33 mouse cellular contexts compared by ENCODE assay signal in genomic region chr3:95213609-95213975, GRCm38 (mm10). TPM values are rescaled to one million over a fixed set of nuclear protein-coding genes. Genes with fewer than 3 reads are reported as not detected.
DNase-seq lines count a peak whose midpoint lies in the region; ATAC-seq and TF ChIP-seq lines count a peak whose summit lies in the region.
"Had no signal": no experiment of that assay in that cellular context is flagged by ENCODE, and none has a peak within 500 bp of the region (broad histone marks: within the 10 kb centered on the region; RNA-seq: fewer than 3 reads in every experiment).

No protein-coding gene starts in this region.

- H3K4me3 ChIP-seq in midbrain, embryonic 11.5 days (ENCODE audit: low read depth, low read length): no peak overlapping the region
- H3K4me3 ChIP-seq in midbrain, embryonic 16.5 days (ENCODE audit: low read depth, low read length): no peak overlapping the region
- no peak overlapping the region for H3K4me3 ChIP-seq in liver, embryonic 13.5 days (replicated peaks)
- no peak overlapping the region for H3K4me3 ChIP-seq in liver, embryonic 16.5 days (ENCODE audit: low read depth, low read length)
- no peak overlapping the region for H3K4me3 ChIP-seq in hindbrain, postnatal 0 days (ENCODE audit: low read length)
- H3K4me3 ChIP-seq: embryonic facial prominence, embryonic 10.5 days; embryonic facial prominence, embryonic 13.5 days; erythroblast, embryonic 14.5 days; forebrain, embryonic 12.5 days; forebrain, embryonic 15.5 days; heart, adult 2 months; heart, embryonic 10.5 days; heart, embryonic 13.5 days; hindbrain, embryonic 12.5 days; hindbrain, embryonic 15.5 days had no signal

- intact Hi-C loops in gastrocnemius, postnatal 14 days (cut with DNase I; ENCODE audit: low total_unique reads): no loop called here

- peak; percentile 54 for DNase-seq in midbrain, embryonic 11.5 days (ENCODE audit: low spot score, missing footprints)
- no peak for DNase-seq in liver, embryonic 13.5 days
- DNase-seq in urinary bladder, postnatal 4 days (ENCODE audit: low spot score in 2 of 2): no peak
- DNase-seq in hindbrain, postnatal 0 days (ENCODE audit: low spot score): no peak
- DNase-seq in gastrocnemius, postnatal 14 days: no peak
- DNase-seq: adrenal gland, adult 2 months; adrenal gland, postnatal 14 days; B cell, adult 2 months; cerebellum, adult 11-12 months; cerebellum, adult 8-10 months; cerebellum, postnatal 10 days; cerebellum, postnatal 36 days; embryo, embryonic 11 days; gastrocnemius, postnatal 36 days; heart, adult 2 months; heart, postnatal 14 days; heart, postnatal 4 days had no signal

- H3K9me3 ChIP-seq in midbrain, embryonic 11.5 days (ENCODE audit: control insufficient read depth, low read length): no peaks in the 10 kb centered on the region
- H3K9me3 ChIP-seq in midbrain, embryonic 16.5 days (replicated peaks; ENCODE audit: control insufficient read depth, low read length, poor library complexity, severe bottlenecking): no peaks in the 10 kb centered on the region
- H3K9me3 ChIP-seq in liver, embryonic 13.5 days (replicated peaks): no peaks in the 10 kb centered on the region
- no peaks in the 10 kb centered on the region for H3K9me3 ChIP-seq in liver, embryonic 16.5 days (replicated peaks; ENCODE audit: control insufficient read depth, low read length)
- no peaks in the 10 kb centered on the region for H3K9me3 ChIP-seq in hindbrain, postnatal 0 days (ENCODE audit: low read length)
- H3K9me3 ChIP-seq: embryonic facial prominence, embryonic 10.5 days; embryonic facial prominence, embryonic 13.5 days; forebrain, embryonic 12.5 days; forebrain, embryonic 15.5 days; G1E; heart, embryonic 10.5 days; heart, embryonic 13.5 days; hindbrain, embryonic 12.5 days; hindbrain, embryonic 15.5 days had no signal

- no peak overlapping the region for H3K9ac ChIP-seq in midbrain, embryonic 11.5 days (ENCODE audit: low read length)
- no peak overlapping the region for H3K9ac ChIP-seq in midbrain, embryonic 16.5 days (ENCODE audit: low read depth, low read length)
- no peak overlapping the region for H3K9ac ChIP-seq in liver, embryonic 13.5 days
- H3K9ac ChIP-seq in liver, embryonic 16.5 days (ENCODE audit: low read depth, low read length): no peak overlapping the region
- no peak overlapping the region for H3K9ac ChIP-seq in hindbrain, postnatal 0 days (replicated peaks; ENCODE audit: low read length)
- H3K9ac ChIP-seq: embryonic facial prominence, embryonic 13.5 days; forebrain, embryonic 12.5 days; forebrain, embryonic 15.5 days; heart, embryonic 13.5 days; hindbrain, embryonic 12.5 days; hindbrain, embryonic 15.5 days had no signal

- H3K4me1 ChIP-seq in midbrain, embryonic 11.5 days (ENCODE audit: control insufficient read depth, insufficient read depth, low read length): peaks cover 7% of the 10 kb centered on the region
- peaks cover 13% of the 10 kb centered on the region for H3K4me1 ChIP-seq in midbrain, embryonic 16.5 days (ENCODE audit: control insufficient read depth, insufficient read depth, low read length)
- peaks cover 39% of the 10 kb centered on the region for H3K4me1 ChIP-seq in liver, embryonic 13.5 days (replicated peaks)
- H3K4me1 ChIP-seq in liver, embryonic 16.5 days (ENCODE audit: control insufficient read depth, low read depth, low read length): peaks cover 22% of the 10 kb centered on the region
- peaks cover 5% of the 10 kb centered on the region; the same call in 1 of the 2 replicates for H3K4me1 ChIP-seq in hindbrain, postnatal 0 days (ENCODE audit: insufficient read depth, low read length)

- no peaks in the 10 kb centered on the region for H3K27me3 ChIP-seq in midbrain, embryonic 11.5 days (ENCODE audit: control insufficient read depth, insufficient read depth, low read length)
- no peaks in the 10 kb centered on the region for H3K27me3 ChIP-seq in midbrain, embryonic 16.5 days (ENCODE audit: control insufficient read depth, insufficient read depth, low read depth, low read length)
- H3K27me3 ChIP-seq in liver, embryonic 13.5 days: no peaks in the 10 kb centered on the region
- no peaks in the 10 kb centered on the region for H3K27me3 ChIP-seq in liver, embryonic 16.5 days (ENCODE audit: control insufficient read depth, insufficient read depth, low read depth, low read length)
- no peaks in the 10 kb centered on the region for H3K27me3 ChIP-seq in hindbrain, postnatal 0 days (ENCODE audit: insufficient read depth, low read length)
- H3K27me3 ChIP-seq: CH12.LX; embryonic facial prominence, embryonic 13.5 days; forebrain, embryonic 12.5 days; forebrain, embryonic 15.5 days; heart, embryonic 13.5 days; hindbrain, embryonic 12.5 days; hindbrain, embryonic 15.5 days; Patski had no signal

- no peak for ATAC-seq in midbrain, embryonic 11.5 days (ENCODE audit: low FRiP score)
- no peak for ATAC-seq in midbrain, embryonic 16.5 days
- no peak for ATAC-seq in liver, embryonic 13.5 days (ENCODE audit: low read depth)
- ATAC-seq in liver, embryonic 16.5 days (ENCODE audit: low read depth): peak; percentile 6; the same call in 1 of the 2 replicates
- no peak for ATAC-seq in hindbrain, postnatal 0 days
- ATAC-seq: forebrain, embryonic 15.5 days; Patski had no signal

- H3K36me3 ChIP-seq in midbrain, embryonic 11.5 days (ENCODE audit: control insufficient read depth, insufficient read depth, low read length): no peaks in the 10 kb centered on the region
- H3K36me3 ChIP-seq in midbrain, embryonic 16.5 days (ENCODE audit: control insufficient read depth, insufficient read depth, low read length): peaks cover 5% of the 10 kb centered on the region; the same call in 1 of the 2 replicates
- H3K36me3 ChIP-seq in liver, embryonic 13.5 days: peaks cover 71% of the 10 kb centered on the region
- peaks cover 14% of the 10 kb centered on the region for H3K36me3 ChIP-seq in liver, embryonic 16.5 days (ENCODE audit: control insufficient read depth, insufficient read depth)
- peaks cover 7% of the 10 kb centered on the region for H3K36me3 ChIP-seq in hindbrain, postnatal 0 days (ENCODE audit: insufficient read depth, low read length)

- no peak for TF ChIP-seq CTCF in hindbrain, postnatal 0 days (IDR thresholded peaks at IDR 0.05; ENCODE audit: low read depth)

- 93% methylated on average over 1 of the region's 1 CpGs for WGBS in midbrain, embryonic 11.5 days
- WGBS in midbrain, embryonic 16.5 days: 97% methylated on average over 1 of the region's 1 CpGs
- WGBS in liver, embryonic 13.5 days (ENCODE audit: insufficient replicate concordance): 82% methylated on average over 1 of the region's 1 CpGs
- WGBS in liver, embryonic 16.5 days (ENCODE audit: insufficient replicate concordance): 70% methylated on average over 1 of the region's 1 CpGs
- 100% methylated on average over 1 of the region's 1 CpGs for WGBS in hindbrain, postnatal 0 days

- no peak overlapping the region for H3K4me2 ChIP-seq in midbrain, embryonic 11.5 days
- no peak overlapping the region for H3K4me2 ChIP-seq in midbrain, embryonic 16.5 days (ENCODE audit: low read length)
- H3K4me2 ChIP-seq in liver, embryonic 13.5 days: no peak overlapping the region
- H3K4me2 ChIP-seq in liver, embryonic 16.5 days (ENCODE audit: low read depth, low read length): no peak overlapping the region
- H3K4me2 ChIP-seq in hindbrain, postnatal 0 days (ENCODE audit: low read depth, low read length): no peak overlapping the region
- H3K4me2 ChIP-seq: embryonic facial prominence, embryonic 13.5 days; forebrain, embryonic 12.5 days; forebrain, embryonic 15.5 days; heart, embryonic 13.5 days; hindbrain, embryonic 12.5 days; hindbrain, embryonic 15.5 days had no signal

- no peak overlapping the region for H3K27ac ChIP-seq in midbrain, embryonic 11.5 days (ENCODE audit: low read depth, low read length)
- H3K27ac ChIP-seq in midbrain, embryonic 16.5 days (ENCODE audit: low read length): no peak overlapping the region
- 0 out of 2 replicates have a peak overlapping the region, but pooled peaks have one; percentile 18 for H3K27ac ChIP-seq in liver, embryonic 13.5 days
- peak overlapping the region; percentile 77 for H3K27ac ChIP-seq in liver, embryonic 16.5 days (ENCODE audit: low read length)
- no peak overlapping the region for H3K27ac ChIP-seq in hindbrain, postnatal 0 days
- H3K27ac ChIP-seq: embryonic facial prominence, embryonic 10.5 days; embryonic facial prominence, embryonic 13.5 days; forebrain, embryonic 12.5 days; forebrain, embryonic 15.5 days; heart, adult 2 months; heart, embryonic 10.5 days; heart, embryonic 13.5 days; hindbrain, embryonic 12.5 days; hindbrain, embryonic 15.5 days had no signal

RNA-seq across cellular contexts. Expression of gene Gabpb2, which starts 4.1 kb away (rescaled TPM):
- 6.0 and 6.9 TPM in 2 replicates for polyA plus RNA-seq in midbrain, embryonic 11.5 days (2014; fragmentation: Nextera tagmentation; extraction: Ambion mirVana)
- 2.4 and 3.0 TPM in 2 replicates for polyA plus RNA-seq in midbrain, embryonic 16.5 days (2015; fragmentation: Nextera tagmentation; extraction: Ambion mirVana)
- 6.9 and 7.7 TPM in 2 replicates for polyA plus RNA-seq in liver, embryonic 13.5 days (2015; fragmentation: Nextera tagmentation; extraction: Ambion mirVana)
- polyA plus RNA-seq in liver, embryonic 16.5 days (2015; fragmentation: Nextera tagmentation; extraction: Ambion mirVana): 6.6 and 7.0 TPM in 2 replicates
- 8.6 and 9.2 TPM in 2 replicates for total RNA-seq in hindbrain, postnatal 0 days (2014; rRNA removed)
- polyA plus RNA-seq in hindbrain, postnatal 0 days (2015; fragmentation: Nextera tagmentation; extraction: Ambion mirVana): 2.6 and 2.9 TPM in 2 replicates
- 1 to 10 TPM; 7.3 to 8.1 TPM for total RNA-seq in gastrocnemius, postnatal 14 days (2021)

RNA-seq across cellular contexts. Expression of gene Cdc42se1, which starts 14.9 kb away (rescaled TPM):
- 105 and 106 TPM in 2 replicates for polyA plus RNA-seq in midbrain, embryonic 11.5 days (2014; fragmentation: Nextera tagmentation; extraction: Ambion mirVana)
- 46.6 and 50.9 TPM in 2 replicates for polyA plus RNA-seq in midbrain, embryonic 16.5 days (2015; fragmentation: Nextera tagmentation; extraction: Ambion mirVana)
- polyA plus RNA-seq in liver, embryonic 13.5 days (2015; fragmentation: Nextera tagmentation; extraction: Ambion mirVana): 43.9 and 50.1 TPM in 2 replicates
- 36.4 and 37.3 TPM in 2 replicates for polyA plus RNA-seq in liver, embryonic 16.5 days (2015; fragmentation: Nextera tagmentation; extraction: Ambion mirVana)
- 60.4 and 62.4 TPM in 2 replicates for total RNA-seq in hindbrain, postnatal 0 days (2014; rRNA removed)
- 54.0 and 56.4 TPM in 2 replicates for polyA plus RNA-seq in hindbrain, postnatal 0 days (2015; fragmentation: Nextera tagmentation; extraction: Ambion mirVana)
- 10 to 100 TPM; 18.8 to 24.5 TPM for total RNA-seq in gastrocnemius, postnatal 14 days (2021)

RNA-seq across cellular contexts. Expression of gene Mllt11, which starts 18.4 kb away (rescaled TPM):
- 124 and 144 TPM in 2 replicates for polyA plus RNA-seq in midbrain, embryonic 11.5 days (2014; fragmentation: Nextera tagmentation; extraction: Ambion mirVana)
- polyA plus RNA-seq in midbrain, embryonic 16.5 days (2015; fragmentation: Nextera tagmentation; extraction: Ambion mirVana): 336 and 438 TPM in 2 replicates
- polyA plus RNA-seq in liver, embryonic 13.5 days (2015; fragmentation: Nextera tagmentation; extraction: Ambion mirVana): 2.8 and 3.5 TPM in 2 replicates
- polyA plus RNA-seq in liver, embryonic 16.5 days (2015; fragmentation: Nextera tagmentation; extraction: Ambion mirVana): 1.8 and 2.0 TPM in 2 replicates
- total RNA-seq in hindbrain, postnatal 0 days (2014; rRNA removed): 347 and 357 TPM in 2 replicates
- 446 and 473 TPM in 2 replicates for polyA plus RNA-seq in hindbrain, postnatal 0 days (2015; fragmentation: Nextera tagmentation; extraction: Ambion mirVana)
- total RNA-seq in gastrocnemius, postnatal 14 days (2021): 10 to 100 TPM; 41.2 to 43.5 TPM

RNA-seq across cellular contexts. Expression of gene Gm128, which starts 27.8 kb away (rescaled TPM):
- 0.18 and 0.48 TPM in 2 replicates for polyA plus RNA-seq in midbrain, embryonic 11.5 days (2014; fragmentation: Nextera tagmentation; extraction: Ambion mirVana)
- 0.21 and 0.24 TPM in 2 replicates for polyA plus RNA-seq in midbrain, embryonic 16.5 days (2015; fragmentation: Nextera tagmentation; extraction: Ambion mirVana)
- 0.16 and 0.21 TPM in 2 replicates for polyA plus RNA-seq in liver, embryonic 13.5 days (2015; fragmentation: Nextera tagmentation; extraction: Ambion mirVana)
- polyA plus RNA-seq in liver, embryonic 16.5 days (2015; fragmentation: Nextera tagmentation; extraction: Ambion mirVana): 0.07 TPM in 2 replicates
- total RNA-seq in hindbrain, postnatal 0 days (2014; rRNA removed): 0.14 and 1.4 TPM in 2 replicates
- polyA plus RNA-seq in hindbrain, postnatal 0 days (2015; fragmentation: Nextera tagmentation; extraction: Ambion mirVana): 0.49 and 0.61 TPM in 2 replicates
- under 1 TPM in 1 of 2 experiments, not detected in 1; 0.16 TPM for total RNA-seq in gastrocnemius, postnatal 14 days (2021)
- total RNA-seq: adrenal gland, postnatal 14 days; CH12.LX; G1E; gastrocnemius, adult 8-10 months; gastrocnemius, postnatal 36 days; heart, adult 2 months; heart, postnatal 14 days had no signal
- polyA plus RNA-seq: erythroblast, embryonic 14.5 days; G1E had no signal

RNA-seq across cellular contexts. Expression of gene Bnipl, which starts 37.4 kb away (rescaled TPM):
- polyA plus RNA-seq in midbrain, embryonic 11.5 days (2014; fragmentation: Nextera tagmentation; extraction: Ambion mirVana): 0.20 TPM in 1 of 2 replicates, not detected in the other
- polyA plus RNA-seq in midbrain, embryonic 16.5 days (2015; fragmentation: Nextera tagmentation; extraction: Ambion mirVana): 0.30 TPM in 1 of 2 replicates, not detected in the other
- polyA plus RNA-seq in liver, embryonic 13.5 days (2015; fragmentation: Nextera tagmentation; extraction: Ambion mirVana): not detected in 2 replicates
- not detected in 2 replicates for polyA plus RNA-seq in liver, embryonic 16.5 days (2015; fragmentation: Nextera tagmentation; extraction: Ambion mirVana)
- not detected in 2 replicates for total RNA-seq in hindbrain, postnatal 0 days (2014; rRNA removed)
- polyA plus RNA-seq in hindbrain, postnatal 0 days (2015; fragmentation: Nextera tagmentation; extraction: Ambion mirVana): 0.24 TPM in 1 of 2 replicates, not detected in the other
- total RNA-seq in gastrocnemius, postnatal 14 days (2021): not detected
- total RNA-seq: adrenal gland, adult 2 months; CH12.LX; G1E; gastrocnemius, adult 8-10 months; gastrocnemius, postnatal 36 days; granulocyte monocyte progenitor cell, adult 5-6 weeks; heart, adult 2 months; heart, postnatal 4 days had no signal
- polyA plus RNA-seq: adrenal gland, adult 2 months; erythroblast, embryonic 14.5 days; forebrain, embryonic 15.5 days had no signal

Comparison
In these comparisons a context has a peak if more than half of its experiments do, and no peak if none do; other contexts are left out.
1. H3K27ac ChIP-seq: peak in liver, embryonic 13.5 days (single experiment) and liver, embryonic 16.5 days (single experiment); none in midbrain, embryonic 11.5 days (single experiment), midbrain, embryonic 16.5 days (single experiment) and hindbrain, postnatal 0 days (single experiment).
2. RNA of gene Mllt11, which starts 18.4 kb away (polyA plus RNA-seq): 446 to 473 TPM in hindbrain, postnatal 0 days, 336 to 438 TPM in midbrain, embryonic 16.5 days and 124 to 144 TPM in midbrain, embryonic 11.5 days; 2.8 to 3.5 TPM in liver, embryonic 13.5 days and 1.8 to 2.0 TPM in liver, embryonic 16.5 days; every median in the first group is over 10 times any median in the second.